In the genomic region with DNA sequence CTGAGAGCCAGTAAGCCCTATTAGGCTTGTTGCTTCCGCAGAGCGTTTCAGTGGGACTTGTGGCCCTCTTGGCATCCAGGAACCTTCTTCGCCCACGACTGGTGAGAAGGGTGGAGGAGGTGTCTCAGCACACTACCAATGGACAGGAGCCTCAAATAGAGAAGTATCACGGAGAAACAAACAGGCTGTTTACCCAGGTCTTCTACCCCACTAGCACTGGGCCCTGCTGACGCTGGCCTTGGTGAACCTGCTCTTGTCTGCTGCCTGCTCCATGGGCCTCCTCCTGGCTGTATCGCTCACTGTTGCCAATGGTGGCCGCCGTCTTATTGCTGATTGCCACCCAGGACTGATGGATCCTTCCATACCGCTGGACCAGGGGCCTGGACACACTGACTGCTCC, we compare ENCODE assay signal across 10 mouse cellular contexts. TPM values are rescaled to one million over a fixed set of nuclear protein-coding genes. Genes with fewer than 3 reads are reported as not detected.
DNase-seq lines count a peak whose midpoint lies in the region; ATAC-seq and TF ChIP-seq lines count a peak whose summit lies in the region.
"Had no signal": no experiment of that assay in that cellular context is flagged by ENCODE, and none has a peak within 500 bp of the region (broad histone marks: within the 10 kb centered on the region; RNA-seq: fewer than 3 reads in every experiment).

No protein-coding gene starts in this region.

- H3K4me2 ChIP-seq in heart, embryonic 11.5 days = peak overlapping the region; percentile 70
- peak overlapping the region; percentile 30; the same call in 1 of the 2 replicates for H3K4me2 ChIP-seq in CH12.LX (ENCODE audit: insufficient read depth, low read depth, poor library complexity, severe bottlenecking)
- H3K4me2 ChIP-seq in forebrain, embryonic 14.5 days (ENCODE audit: low read length) = no peak overlapping the region; the same call in 1 of the 2 replicates
- peak overlapping the region; percentile 64 for H3K4me2 ChIP-seq in liver, embryonic 14.5 days (ENCODE audit: low read depth)

- peaks cover 23% of the 10 kb centered on the region for H3K4me1 ChIP-seq in heart, embryonic 11.5 days (ENCODE audit: control insufficient read depth, insufficient read depth, low read length)
- H3K4me1 ChIP-seq in CH12.LX (ENCODE audit: control insufficient read depth in 1 of 2, insufficient read depth in 2 of 2) = peaks cover 0 to 11% of the 10 kb centered on the region in 2 experiments; a peak in 1 of 4 replicates
- peaks cover 6% of the 10 kb centered on the region; the same call in 1 of the 2 replicates for H3K4me1 ChIP-seq in forebrain, embryonic 14.5 days (ENCODE audit: control insufficient read depth, insufficient read depth, low read length)
- H3K4me1 ChIP-seq in liver, embryonic 14.5 days (replicated peaks; ENCODE audit: control insufficient read depth in 2 of 2, insufficient read depth in 2 of 2, low read length in 1 of 2) = no peaks in the 10 kb centered on the region

- intact Hi-C loops in heart, postnatal 25 days (cut with DNase I) = no loop called here

- H3K36me3 ChIP-seq in heart, embryonic 11.5 days (ENCODE audit: control insufficient read depth, insufficient read depth, low read length) = peaks cover 34% of the 10 kb centered on the region
- peaks cover 70 to 91% of the 10 kb centered on the region in 2 experiments for H3K36me3 ChIP-seq in CH12.LX (replicated peaks in 1 of 2; ENCODE audit: control insufficient read depth in 1 of 2, insufficient read depth in 1 of 2, low read length in 1 of 2)
- peaks cover 88% of the 10 kb centered on the region for H3K36me3 ChIP-seq in forebrain, embryonic 14.5 days (ENCODE audit: control insufficient read depth, insufficient read depth, low read length)
- peaks cover 19% of the 10 kb centered on the region for H3K36me3 ChIP-seq in liver, embryonic 14.5 days (replicated peaks; ENCODE audit: control insufficient read depth, insufficient read depth, low read depth)

- H3K9me3 ChIP-seq in heart, embryonic 11.5 days (replicated peaks; ENCODE audit: control insufficient read depth, low read length) = no peaks in the 10 kb centered on the region
- no peaks in the 10 kb centered on the region for H3K9me3 ChIP-seq in CH12.LX (replicated peaks; ENCODE audit: low read length)
- no peaks in the 10 kb centered on the region for H3K9me3 ChIP-seq in forebrain, embryonic 14.5 days (replicated peaks; ENCODE audit: control insufficient read depth, low read length)
- no peaks in the 10 kb centered on the region for H3K9me3 ChIP-seq in liver, embryonic 14.5 days (ENCODE audit: control insufficient read depth, low read length)
- H3K9me3 ChIP-seq: megakaryocyte, embryonic 14.5 days had no signal

- no peak for TF ChIP-seq RAD21 in CH12.LX (IDR thresholded peaks at IDR 0.05; ENCODE audit: low read depth, low read length)

- 51% methylated on average over 10 of the region's 10 CpGs for WGBS in heart, embryonic 11.5 days (ENCODE audit: insufficient replicate concordance)
- WGBS in forebrain, embryonic 14.5 days = 46% methylated on average over 10 of the region's 10 CpGs
- 74% methylated on average over 10 of the region's 10 CpGs for WGBS in liver, embryonic 14.5 days (ENCODE audit: insufficient replicate concordance)

- H3K9ac ChIP-seq in heart, embryonic 11.5 days (ENCODE audit: low read depth, low read length) = peak overlapping the region; percentile 55; the same call in 1 of the 2 replicates
- H3K9ac ChIP-seq in CH12.LX (ENCODE audit: insufficient read depth, low read depth) = no peak overlapping the region
- H3K9ac ChIP-seq in forebrain, embryonic 14.5 days (ENCODE audit: low read length) = no peak overlapping the region
- H3K9ac ChIP-seq in liver, embryonic 14.5 days (replicated peaks) = no peak overlapping the region

- no peak for ATAC-seq in heart, embryonic 11.5 days (replicated peaks; ENCODE audit: insufficient number of reproducible peaks, low FRiP score, low TSS enrichment)
- peak; percentile 36; the same call in 1 of the 2 replicates for ATAC-seq in forebrain, embryonic 14.5 days
- ATAC-seq in liver, embryonic 14.5 days (ENCODE audit: insufficient read depth) = no peak

- peak overlapping the region; percentile 41 for H3K4me3 ChIP-seq in heart, embryonic 11.5 days (ENCODE audit: low read depth, low read length)
- H3K4me3 ChIP-seq in CH12.LX (replicated peaks in 1 of 3; ENCODE audit: low read depth in 2 of 3, low read length in 2 of 3, poor library complexity in 1 of 3) = peak overlapping the region; percentile 3 to 60 (median 54)
- no peak overlapping the region for H3K4me3 ChIP-seq in forebrain, embryonic 14.5 days (ENCODE audit: low read depth, low read length)
- H3K4me3 ChIP-seq in liver, embryonic 14.5 days (ENCODE audit: insufficient read depth in 1 of 2, low read depth in 2 of 2, low read length in 2 of 2) = peak overlapping the region; percentile 45 to 52; a peak in 3 of 4 replicates

- TF ChIP-seq CTCF in CH12.LX (conservative IDR thresholded peaks at IDR 0.05 in 1 of 2, IDR thresholded peaks at IDR 0.05 in 1 of 2; ENCODE audit: low read depth in 2 of 2, low read length in 2 of 2) = no peak
- no peak for TF ChIP-seq CTCF in liver, embryonic 14.5 days (IDR thresholded peaks at IDR 0.05; ENCODE audit: low read depth)

- H3K27ac ChIP-seq in heart, embryonic 11.5 days (ENCODE audit: low read depth, low read length) = no peak overlapping the region
- H3K27ac ChIP-seq in CH12.LX (ENCODE audit: insufficient read depth, low read depth) = no peak overlapping the region
- H3K27ac ChIP-seq in forebrain, embryonic 14.5 days (ENCODE audit: low read depth, low read length) = no peak overlapping the region
- H3K27ac ChIP-seq in liver, embryonic 14.5 days = no peak overlapping the region

- no peak for TF ChIP-seq POLR2A in CH12.LX (IDR thresholded peaks at IDR 0.05; ENCODE audit: low read depth, low read length)

- no peaks in the 10 kb centered on the region for H3K79me2 ChIP-seq in CH12.LX (replicated peaks; ENCODE audit: control insufficient read depth, extremely low read depth, insufficient read depth, poor library complexity, severe bottlenecking)

- dilution Hi-C loops in CH12.LX (cut with MboI; ENCODE audit: extremely low pct_ligation_motif_present, extremely low pct_unique_long_range_greater_than_20kb, low sequenced_read_pairs) = no loop called here

- H3K27me3 ChIP-seq in heart, embryonic 11.5 days (ENCODE audit: control insufficient read depth, insufficient read depth, low read length) = no peaks in the 10 kb centered on the region
- no peaks in the 10 kb centered on the region for H3K27me3 ChIP-seq in CH12.LX (replicated peaks)
- no peaks in the 10 kb centered on the region for H3K27me3 ChIP-seq in forebrain, embryonic 14.5 days (replicated peaks; ENCODE audit: control insufficient read depth, insufficient read depth, low read length)
- H3K27me3 ChIP-seq in liver, embryonic 14.5 days (ENCODE audit: control insufficient read depth, insufficient read depth, low read length) = no peaks in the 10 kb centered on the region
- H3K27me3 ChIP-seq: megakaryocyte, embryonic 14.5 days had no signal

- DNase-seq in heart, postnatal 25 days (ENCODE audit: low spot score) = no peak
- DNase-seq in CH12.LX (ENCODE audit: extremely low read depth) = peak; percentile 6
- DNase-seq in forebrain, embryonic 14.5 days (ENCODE audit: low spot score) = no peak
- DNase-seq in liver, embryonic 14.5 days (ENCODE audit: low read depth in 3 of 3, low spot score in 3 of 3) = no peak
- DNase-seq in thymus, postnatal 4 days = no peak
- no peak for DNase-seq in cerebellum, adult 11 months
- no peak for DNase-seq in thymus, postnatal 25 days

- no peak for TF ChIP-seq EP300 in CH12.LX (IDR thresholded peaks at IDR 0.05; ENCODE audit: low read length)
- TF ChIP-seq EP300 in liver, embryonic 14.5 days (IDR thresholded peaks at IDR 0.05; ENCODE audit: low read depth) = no peak

- in situ Hi-C loops in CH12.LX (cut with MboI; ENCODE audit: low pct_ligation_motif_present, low pct_unique_long_range_greater_than_20kb, low sequenced_read_pairs) = no loop called here

RNA-seq across cellular contexts. Expression of a gene that starts 0.7 kb away (rescaled TPM):
- 7.1 and 7.7 TPM in 2 replicates for polyA plus RNA-seq in heart, embryonic 11.5 days (2014; fragmentation: Nextera tagmentation; extraction: Ambion mirVana)
- 1 to 10 TPM; 1.3 to 1.7 TPM for total RNA-seq in heart, postnatal 25 days (2021)
- total RNA-seq in CH12.LX (2012; rRNA removed) (13.9 and 14.1 TPM in 2 replicates), CH12.LX (2014; rRNA removed) (9.8 and 10.0 TPM in 2 replicates)
- 8.6 and 11.3 TPM in 2 replicates for polyA plus RNA-seq in CH12.LX (2012; ENCODE audit: insufficient read length, low read depth)
- polyA plus RNA-seq in forebrain, embryonic 14.5 days (2014; fragmentation: Nextera tagmentation; extraction: Ambion mirVana) = 2.0 and 2.8 TPM in 2 replicates
- polyA plus RNA-seq in liver, embryonic 14.5 days (2012; rRNA removed) = 5.3 and 6.8 TPM in 2 replicates
- polyA plus RNA-seq in liver, embryonic 14.5 days (2014; fragmentation: Nextera tagmentation; extraction: Ambion mirVana) = 3.5 and 3.9 TPM in 2 replicates

RNA-seq across cellular contexts. Expression of a gene that starts 11.1 kb away (rescaled TPM):
- polyA plus RNA-seq in heart, embryonic 11.5 days (2014; fragmentation: Nextera tagmentation; extraction: Ambion mirVana) = 0.53 and 0.59 TPM in 2 replicates
- not detected for total RNA-seq in heart, postnatal 25 days (2021)
- total RNA-seq in CH12.LX (2012; rRNA removed) (not detected in 2 replicates), CH12.LX (2014; rRNA removed) (not detected in 2 replicates)
- polyA plus RNA-seq in CH12.LX (2012; ENCODE audit: insufficient read length, low read depth) = not detected in 2 replicates
- 0.47 and 1.2 TPM in 2 replicates for polyA plus RNA-seq in forebrain, embryonic 14.5 days (2014; fragmentation: Nextera tagmentation; extraction: Ambion mirVana)
- 0.07 TPM in 1 of 2 replicates, not detected in the other for polyA plus RNA-seq in liver, embryonic 14.5 days (2012; rRNA removed)
- polyA plus RNA-seq in liver, embryonic 14.5 days (2014; fragmentation: Nextera tagmentation; extraction: Ambion mirVana) = 0.19 TPM in 1 of 2 replicates, not detected in the other
- total RNA-seq: gastrocnemius, adult 8-10 months had no signal

RNA-seq across cellular contexts. Expression of a gene that starts 11.5 kb away (rescaled TPM):
- 124 and 141 TPM in 2 replicates for polyA plus RNA-seq in heart, embryonic 11.5 days (2014; fragmentation: Nextera tagmentation; extraction: Ambion mirVana)
- 10 to 100 TPM; 74.3 to 80.5 TPM for total RNA-seq in heart, postnatal 25 days (2021)
- total RNA-seq in CH12.LX (2012; rRNA removed) = 36.6 and 40.4 TPM in 2 replicates
- total RNA-seq in CH12.LX (2014; rRNA removed) = 40.5 and 41.5 TPM in 2 replicates
- 34.5 and 36.1 TPM in 2 replicates for polyA plus RNA-seq in CH12.LX (2012; ENCODE audit: insufficient read length, low read depth)
- 160 and 167 TPM in 2 replicates for polyA plus RNA-seq in forebrain, embryonic 14.5 days (2014; fragmentation: Nextera tagmentation; extraction: Ambion mirVana)
- polyA plus RNA-seq in liver, embryonic 14.5 days (2012; rRNA removed) = 27.9 and 30.8 TPM in 2 replicates
- 39.4 and 43.4 TPM in 2 replicates for polyA plus RNA-seq in liver, embryonic 14.5 days (2014; fragmentation: Nextera tagmentation; extraction: Ambion mirVana)

RNA-seq across cellular contexts. Expression of a gene that starts 31.7 kb away (rescaled TPM):
- 103 and 116 TPM in 2 replicates for polyA plus RNA-seq in heart, embryonic 11.5 days (2014; fragmentation: Nextera tagmentation; extraction: Ambion mirVana)
- total RNA-seq in heart, postnatal 25 days (2021) = 10 to 100 TPM; 58.5 to 61.7 TPM
- total RNA-seq in CH12.LX (2012; rRNA removed) = 182 and 225 TPM in 2 replicates
- total RNA-seq in CH12.LX (2014; rRNA removed) = 96.9 and 97.8 TPM in 2 replicates
- polyA plus RNA-seq in CH12.LX (2012; ENCODE audit: insufficient read length, low read depth) = 366 and 383 TPM in 2 replicates
- 133 and 143 TPM in 2 replicates for polyA plus RNA-seq in forebrain, embryonic 14.5 days (2014; fragmentation: Nextera tagmentation; extraction: Ambion mirVana)
- polyA plus RNA-seq in liver, embryonic 14.5 days (2012; rRNA removed) = 76.0 and 115 TPM in 2 replicates
- polyA plus RNA-seq in liver, embryonic 14.5 days (2014; fragmentation: Nextera tagmentation; extraction: Ambion mirVana) = 98.9 and 113 TPM in 2 replicates

RNA-seq across cellular contexts. Expression of a gene that starts 38.8 kb away (rescaled TPM):
- 22.7 and 30.7 TPM in 2 replicates for polyA plus RNA-seq in heart, embryonic 11.5 days (2014; fragmentation: Nextera tagmentation; extraction: Ambion mirVana)
- total RNA-seq in heart, postnatal 25 days (2021) = 10 to 100 TPM; 39.7 to 41.8 TPM
- 11.1 and 21.5 TPM in 2 replicates for total RNA-seq in CH12.LX (2012; rRNA removed)
- total RNA-seq in CH12.LX (2014; rRNA removed) = 4.3 and 6.1 TPM in 2 replicates
- 8.5 and 9.2 TPM in 2 replicates for polyA plus RNA-seq in CH12.LX (2012; ENCODE audit: insufficient read length, low read depth)
- polyA plus RNA-seq in forebrain, embryonic 14.5 days (2014; fragmentation: Nextera tagmentation; extraction: Ambion mirVana) = 24.0 and 29.7 TPM in 2 replicates
- polyA plus RNA-seq in liver, embryonic 14.5 days (2012; rRNA removed) = 3.6 and 3.7 TPM in 2 replicates
- polyA plus RNA-seq in liver, embryonic 14.5 days (2014; fragmentation: Nextera tagmentation; extraction: Ambion mirVana) = 3.1 and 3.3 TPM in 2 replicates
